Mouse (Mus musculus): Measurements from ENCODE around the gene Pkig. TPM values are rescaled to one million over a fixed set of nuclear protein-coding genes. Genes with fewer than 3 reads are reported as not detected.
"Not testable (repeated sequence)": the region's sequence is repeated elsewhere in the genome, so short reads cannot be mapped to it uniquely, and the experiment has no call there.

Pkig gene
- total RNA-seq, 2 experiments from 2014 or later = 70.3 to 92.1 TPM

GRCm38 (mm10) chr2:163642685-163643575 is 15.3 kb upstream of the Pkig start:
- ATAC-seq (replicated peaks; ENCODE audit: low FRiP score, low TSS enrichment, poor library complexity, severe bottlenecking) = peak; percentile 50

DNA sequence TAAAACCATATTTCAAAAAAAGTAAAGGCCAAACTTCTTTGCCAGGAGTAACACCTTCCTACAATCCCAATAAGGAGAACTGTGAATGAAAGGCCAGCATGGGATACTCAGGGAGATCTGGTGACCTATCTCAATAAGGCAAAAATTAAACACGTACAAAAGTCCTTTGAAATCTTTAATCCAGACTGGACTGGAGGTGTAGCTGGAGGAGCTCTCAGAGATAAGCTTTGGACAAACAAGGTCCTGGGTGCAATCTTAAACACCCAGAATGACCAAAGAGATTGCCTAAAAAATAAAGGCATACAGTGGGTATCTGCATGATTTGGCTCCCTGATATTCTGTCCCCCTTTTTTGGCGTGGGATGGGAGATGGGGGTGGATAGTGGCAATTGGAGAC is 14.6 kb upstream of the Pkig start:
- 0 out of 2 replicates have a peak, but pooled peaks have one; percentile 0 for ATAC-seq (replicated peaks; ENCODE audit: low FRiP score, low TSS enrichment, poor library complexity, severe bottlenecking)

DNA sequence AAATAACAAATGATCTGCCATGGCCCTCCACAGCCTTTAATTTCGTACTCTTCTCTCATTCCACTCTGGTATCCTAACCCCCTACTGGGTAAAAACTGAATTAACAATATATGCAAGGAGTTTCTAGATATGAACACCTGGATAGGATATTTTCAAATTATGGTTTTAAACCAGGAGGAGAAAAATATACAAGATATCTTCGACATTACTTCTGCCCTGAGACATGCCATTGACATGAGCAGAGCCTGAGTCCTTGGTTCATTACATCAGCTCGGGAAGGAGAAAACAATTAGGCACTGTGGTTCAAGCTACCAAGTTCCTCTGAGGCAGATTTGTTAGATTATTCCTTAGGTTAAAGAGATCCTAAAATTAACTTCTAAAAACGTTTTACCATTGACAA is 14.1 kb upstream of the Pkig start:
- ATAC-seq (replicated peaks; ENCODE audit: low FRiP score, low TSS enrichment, poor library complexity, severe bottlenecking) = 0 out of 2 replicates have a peak, but pooled peaks have one; percentile 7

- ATAC-seq (replicated peaks; ENCODE audit: low FRiP score, low TSS enrichment, poor library complexity, severe bottlenecking) = peak; percentile 77
These were observed 13.4 kb upstream of the Pkig start, which contains the start of gene Serinc3 for GRCm38 (mm10) chr2:163644575-163645385. TSS of gene Serinc3 (minus strand) at chr2:163645131.

- ATAC-seq (replicated peaks; ENCODE audit: low FRiP score, low TSS enrichment, poor library complexity, severe bottlenecking) = no peak
These were observed 12.3 kb upstream of the Pkig start for GRCm38 (mm10) chr2:163645700-163646460.

- no peak for ATAC-seq (replicated peaks; ENCODE audit: low FRiP score, low TSS enrichment, poor library complexity, severe bottlenecking)
These were observed 11.6 kb upstream of the Pkig start for GRCm38 (mm10) chr2:163646461-163647080.

GRCm38 (mm10) chr2:163655699-163656098 is 2.5 kb upstream of the Pkig start:
- ATAC-seq (replicated peaks; ENCODE audit: low FRiP score, low TSS enrichment, poor library complexity, severe bottlenecking) = not testable (repeated sequence)

- no peak for ATAC-seq (replicated peaks; ENCODE audit: low FRiP score, low TSS enrichment, poor library complexity, severe bottlenecking)
These were observed 700 bp upstream of the Pkig start for GRCm38 (mm10) chr2:163657486-163657885.

- ATAC-seq (replicated peaks; ENCODE audit: low FRiP score, low TSS enrichment, poor library complexity, severe bottlenecking) = 0 out of 2 replicates have a peak, but pooled peaks have one; percentile 24
These were observed 755 bp downstream of the Pkig start for GRCm38 (mm10) chr2:163658941-163659340.

GRCm38 (mm10) chr2:163659431-163659830 is 1.2 kb downstream of the Pkig start:
- ATAC-seq (replicated peaks; ENCODE audit: low FRiP score, low TSS enrichment, poor library complexity, severe bottlenecking) = no peak

GRCm38 (mm10) chr2:163660103-163660701 is 2.0 kb downstream of the Pkig start:
- ATAC-seq (replicated peaks; ENCODE audit: low FRiP score, low TSS enrichment, poor library complexity, severe bottlenecking) = peak; percentile 69

GRCm38 (mm10) chr2:163661371-163661850 is 3.2 kb downstream of the Pkig start:
- ATAC-seq (replicated peaks; ENCODE audit: low FRiP score, low TSS enrichment, poor library complexity, severe bottlenecking) = no peak

DNA sequence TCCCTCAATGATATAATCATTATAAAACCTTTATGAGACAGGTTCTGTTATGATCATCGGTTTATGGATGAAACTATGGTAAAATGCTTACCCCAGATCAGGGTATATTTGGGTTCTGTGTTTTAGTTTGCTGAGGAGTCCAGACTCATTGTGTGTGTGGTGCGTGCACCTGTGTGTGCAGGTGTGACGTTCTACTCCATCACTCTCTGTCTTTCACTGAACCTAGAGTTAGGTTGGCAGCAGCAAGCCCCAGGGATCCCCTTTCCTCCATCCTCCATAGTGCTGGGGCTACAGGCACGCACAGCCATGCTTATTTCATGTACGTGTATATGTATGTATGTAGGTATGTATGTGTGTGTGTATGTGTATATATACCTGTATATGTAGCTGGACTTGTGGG is 3.9 kb downstream of the Pkig start:
- no peak for ATAC-seq (replicated peaks; ENCODE audit: low FRiP score, low TSS enrichment, poor library complexity, severe bottlenecking)

DNA sequence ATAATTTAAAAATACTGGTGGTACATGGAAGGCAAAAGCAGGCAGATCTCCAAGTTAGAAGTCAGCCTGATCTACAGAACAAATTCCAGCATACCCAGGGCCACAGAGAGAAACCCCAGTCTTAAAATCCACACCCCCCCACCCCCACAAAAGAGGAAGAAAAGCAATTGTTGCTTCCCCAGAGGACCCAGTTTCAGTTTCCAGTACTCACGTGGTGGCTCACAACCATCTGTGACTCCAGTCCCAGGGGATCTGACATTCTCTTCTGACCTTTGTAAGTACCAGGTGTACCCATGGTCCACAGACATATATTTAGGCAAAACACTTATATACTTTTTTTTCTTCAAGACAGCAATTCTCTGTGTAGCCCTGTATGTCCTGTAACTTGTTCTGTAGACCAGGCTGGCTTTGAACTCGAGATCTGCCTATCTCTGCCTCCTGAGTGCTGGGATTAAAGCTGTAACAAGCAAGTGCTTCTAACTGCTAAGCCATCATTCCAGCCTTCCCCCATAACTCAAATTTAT is 4.6 kb downstream of the Pkig start:
- no peak for ATAC-seq (replicated peaks; ENCODE audit: low FRiP score, low TSS enrichment, poor library complexity, severe bottlenecking)

GRCm38 (mm10) chr2:163663930-163664329 is 5.7 kb downstream of the Pkig start:
- no peak for ATAC-seq (replicated peaks; ENCODE audit: low FRiP score, low TSS enrichment, poor library complexity, severe bottlenecking)

GRCm38 (mm10) chr2:163667045-163667444 is 8.9 kb downstream of the Pkig start:
- ATAC-seq (replicated peaks; ENCODE audit: low FRiP score, low TSS enrichment, poor library complexity, severe bottlenecking) = no peak

DNA sequence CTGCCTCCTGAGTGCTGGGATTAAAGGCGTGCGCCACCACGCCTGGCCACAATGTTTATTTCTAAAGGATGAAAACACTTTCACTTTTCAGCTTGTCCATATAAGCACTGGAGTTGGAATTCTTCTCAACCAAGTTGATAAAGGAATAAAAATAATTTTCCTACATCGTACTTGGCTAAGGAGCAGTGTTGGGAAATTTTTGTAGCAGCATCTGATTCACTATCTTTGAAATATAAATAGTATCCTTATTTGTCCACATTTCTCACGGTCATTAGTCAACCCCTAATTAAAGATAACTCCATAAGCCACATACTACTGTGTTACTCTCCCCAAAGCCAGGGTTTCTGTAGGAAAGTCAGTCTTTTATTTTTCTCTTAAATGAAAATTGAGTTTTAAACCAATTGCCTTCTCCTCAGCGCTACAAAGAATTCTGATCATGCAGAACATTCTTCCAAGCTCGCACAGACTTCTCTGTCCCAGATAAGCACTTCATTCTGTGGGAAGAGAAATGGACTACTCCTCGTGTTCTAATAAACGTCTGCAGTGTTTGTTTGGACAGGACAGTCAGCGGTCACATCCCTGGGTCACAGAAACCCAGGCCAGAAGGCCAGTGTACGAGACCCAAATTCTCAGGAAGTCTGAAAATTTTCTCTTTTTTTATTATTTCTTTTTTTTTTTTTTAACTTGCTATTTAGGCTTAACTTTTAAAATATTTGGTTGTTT is 12.8 kb downstream of the Pkig start:
- ATAC-seq (replicated peaks; ENCODE audit: low FRiP score, low TSS enrichment, poor library complexity, severe bottlenecking) = no peak

GRCm38 (mm10) chr2:163674397-163674796 is 16.2 kb downstream of the Pkig start:
- no peak for ATAC-seq (replicated peaks; ENCODE audit: low FRiP score, low TSS enrichment, poor library complexity, severe bottlenecking)

Measured in megakaryocyte-erythroid progenitor cell, adult 5-6 weeks (primary cell).